Mouse (Mus musculus) ES-E14 (cell line): ENCODE data around the gene Ccdc43. TPM values are rescaled to one million over a fixed set of nuclear protein-coding genes. Genes with fewer than 3 reads are reported as not detected.

Experiments used
- DNase-seq: peaks from one replicate; pipeline ENCODE4 v3.0.0-alpha.2; 2013; ENCODE audit warnings: low read depth, low spot score
- H3K27ac ChIP-seq: 2 replicates; pipeline ENCODE4 v1.5.1; 2012; ENCODE audit warnings: low read depth, mild to moderate bottlenecking, low read length, moderate library complexity, mixed read lengths; ENCODE audit not compliant: poor library complexity, insufficient read depth, severe bottlenecking
- H3K36me3 ChIP-seq: 2 replicates; pipeline ENCODE4 v1.6.1; 2012; ENCODE audit warnings: mild to moderate bottlenecking, low read length, moderate library complexity, mixed read lengths; ENCODE audit not compliant: control insufficient read depth, poor library complexity, insufficient read depth, severe bottlenecking
- H3K4me1 ChIP-seq, 2 experiments: fragments of 150-350 bp in 1 of 2; sonication (generic) in 1 of 2; 2 replicates each; pipeline ENCODE4 v1.6.1; 2012; ENCODE audit warnings: low read length in 2 of 2, mild to moderate bottlenecking in 1 of 2, mixed read lengths in 1 of 2; ENCODE audit not compliant: control insufficient read depth in 2 of 2, insufficient read depth in 2 of 2, poor library complexity in 1 of 2
- H3K4me3 ChIP-seq, 2 experiments: fragments of 150-350 bp in 1 of 2; sonication (generic) in 1 of 2; 2 replicates each; pipeline ENCODE4 v1.5.1; 2012; ENCODE audit warnings: low read length in 2 of 2, low read depth in 1 of 2, mild to moderate bottlenecking in 1 of 2, mixed read lengths in 1 of 2; ENCODE audit not compliant: insufficient read depth in 1 of 2, poor library complexity in 1 of 2, severe bottlenecking in 1 of 2
- H3K9ac ChIP-seq: 2 replicates; pipeline ENCODE4 v1.6.1; 2012; ENCODE audit warnings: low read depth, mild to moderate bottlenecking, low read length, mixed read lengths; ENCODE audit not compliant: poor library complexity, insufficient read depth, severe bottlenecking
- H3K9me3 ChIP-seq: fragments of 150-350 bp; sonication (generic); 2 replicates; pipeline ENCODE4 v1.6.1; 2012; ENCODE audit warnings: low read depth, mild to moderate bottlenecking, low read length; ENCODE audit not compliant: control insufficient read depth, insufficient read depth
- CHD2 ChIP-seq: IDR thresholded peaks from 2 replicates; pipeline ENCODE4 v1.6.1; 2014; ENCODE audit warnings: mild to moderate bottlenecking, low read depth, low read length, inconsistent platforms
- HCFC1 ChIP-seq: IDR thresholded peaks from 2 replicates; pipeline ENCODE4 v1.6.1; 2012; ENCODE audit warnings: low read length, inconsistent platforms, borderline replicate concordance; ENCODE audit not compliant: insufficient read depth
- MAFK ChIP-seq: IDR thresholded peaks from 2 replicates; pipeline ENCODE4 v1.6.1; 2014; ENCODE audit warnings: mild to moderate bottlenecking, low read depth, low read length, inconsistent platforms; ENCODE audit not compliant: insufficient read depth
- ZC3H11A ChIP-seq: IDR thresholded peaks from 2 replicates; pipeline ENCODE4 v1.6.1; 2012; ENCODE audit warnings: low read depth, mild to moderate bottlenecking, inconsistent platforms, low read length, borderline replicate concordance
- ZNF384 ChIP-seq: IDR thresholded peaks from 2 replicates; pipeline ENCODE4 v1.6.1; 2012; ENCODE audit warnings: low read depth, low read length, inconsistent platforms
- in situ Hi-C, 2 experiments: fragments of 600-800 bp; cut with MboI; formaldehyde crosslinking; loops; one replicate each; pipeline ENCODE4 v1.15.1; 2025; ENCODE audit warnings: low sequenced_read_pairs in 2 of 2, inconsistent platforms in 1 of 2; ENCODE audit not compliant: unreplicated experiment in 2 of 2
- total RNA-seq: library from RNA; depleted of rRNA; stranded (reverse); fragments of 300-350 nt; gene quantifications from 2 replicates; pipeline ENCODE4 v1.2.3, GENCODE M21; 2012

Gene Ccdc43
- total RNA-seq, 1 experiment = 53.7 TPM

DNA sequence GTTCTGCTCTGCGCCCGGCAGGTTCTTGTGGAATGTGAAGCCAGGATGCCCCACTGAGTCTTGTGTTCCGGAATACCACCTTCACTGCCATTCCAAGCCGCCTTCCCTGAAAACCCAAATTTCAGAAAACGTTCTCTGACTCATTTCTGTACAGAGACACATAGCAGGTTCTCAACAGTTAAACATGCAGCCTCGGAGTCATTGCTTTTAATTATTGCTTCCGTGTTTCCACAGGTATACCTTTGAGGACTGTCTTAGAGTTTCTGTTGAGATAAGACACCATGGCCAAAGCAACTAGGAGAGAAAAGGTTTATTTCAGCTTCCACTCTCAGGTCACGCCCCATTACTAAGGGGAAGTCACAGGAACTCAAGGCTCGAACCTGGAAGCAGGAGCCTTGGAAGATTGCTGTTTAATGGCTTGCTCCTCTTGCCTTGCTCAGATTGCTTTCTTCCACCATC lies 465 bp upstream of the Ccdc43 start:
- Histone ChIP-seq H3K27ac (no peak overlapping the region), H3K9ac (peak overlapping the region; percentile 91), H3K36me3 (no peaks in the 10 kb centered on the region; the same call in 1 of the 2 replicates), H3K4me1 (no peaks in the 10 kb centered on the region; a peak in 1 of 4 replicates), H3K4me3 (peak overlapping the region; percentile 93 to 96), H3K9me3 (no peaks in the 10 kb centered on the region)
- TF ChIP-seq ZNF384 (no peak), HCFC1 (no peak), CHD2 (no peak), MAFK (no peak), ZC3H11A (no peak)
- DNase-seq = no peak
- in situ Hi-C loops = no loop called here

DNA sequence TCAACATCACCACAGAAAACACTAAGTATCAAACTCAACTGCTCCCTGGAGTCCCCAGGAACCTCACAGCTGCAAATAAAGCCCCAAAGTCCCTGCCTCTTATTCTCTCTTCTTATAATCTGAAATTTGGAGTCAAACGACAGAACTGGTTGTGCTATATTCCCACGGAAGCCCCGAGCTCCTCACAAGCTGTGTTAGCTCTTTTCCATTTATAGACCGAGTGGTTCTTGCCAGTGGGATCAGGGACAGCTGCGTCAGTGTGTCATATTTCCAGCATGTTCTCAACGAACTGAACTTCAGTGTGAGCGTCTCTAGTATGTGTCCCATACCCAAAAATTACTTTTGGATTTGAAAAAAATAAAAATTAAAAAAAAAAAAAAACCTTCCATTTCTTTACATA lies 2.3 kb downstream of the Ccdc43 start:
- peaks cover 4% of the 10 kb centered on the region for H3K36me3 ChIP-seq
- no peak for DNase-seq
- H3K9me3 ChIP-seq = no peaks in the 10 kb centered on the region
- H3K4me1 ChIP-seq = no peaks in the 10 kb centered on the region; a peak in 1 of 4 replicates
- in situ Hi-C loops = no loop called here
- TF ChIP-seq ZC3H11A (no peak), CHD2 (no peak), ZNF384 (no peak), MAFK (no peak)
- no peak overlapping the region for H3K4me3 ChIP-seq
- no peak overlapping the region for H3K9ac ChIP-seq
- no peak overlapping the region for H3K27ac ChIP-seq

DNA sequence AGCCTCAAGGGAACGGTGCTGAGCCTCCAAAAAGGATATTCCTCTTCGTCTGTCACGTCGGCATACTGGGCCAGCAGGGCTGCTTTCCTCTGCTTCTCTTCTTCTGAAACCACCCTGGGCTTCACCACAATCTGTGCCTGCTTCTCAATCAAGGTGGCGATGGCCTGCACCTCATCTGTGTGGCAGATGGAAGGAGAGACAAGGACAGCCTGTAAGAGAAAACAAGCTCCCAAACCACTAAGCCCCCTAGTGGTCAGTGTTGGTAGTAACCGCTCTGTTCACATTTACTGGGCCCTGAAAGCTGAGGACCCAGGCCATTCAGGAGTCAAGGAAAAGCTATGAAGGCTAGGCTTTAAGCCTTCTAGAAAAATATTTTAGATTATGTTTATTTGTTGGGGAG lies 7.4 kb downstream of the Ccdc43 start:
- no peaks in the 10 kb centered on the region for H3K9me3 ChIP-seq
- H3K4me3 ChIP-seq = no peak overlapping the region
- peak; percentile 72 for DNase-seq
- peaks cover 21% of the 10 kb centered on the region for H3K36me3 ChIP-seq
- no peak overlapping the region for H3K27ac ChIP-seq
- no peaks in the 10 kb centered on the region; a peak in 2 of 4 replicates for H3K4me1 ChIP-seq
- TF ChIP-seq ZC3H11A = 0 out of 2 replicates have a peak, but pooled peaks have one; percentile 14
- TF ChIP-seq ZNF384 = no peak
- in situ Hi-C loops = no loop called here
- H3K9ac ChIP-seq = no peak overlapping the region

DNA sequence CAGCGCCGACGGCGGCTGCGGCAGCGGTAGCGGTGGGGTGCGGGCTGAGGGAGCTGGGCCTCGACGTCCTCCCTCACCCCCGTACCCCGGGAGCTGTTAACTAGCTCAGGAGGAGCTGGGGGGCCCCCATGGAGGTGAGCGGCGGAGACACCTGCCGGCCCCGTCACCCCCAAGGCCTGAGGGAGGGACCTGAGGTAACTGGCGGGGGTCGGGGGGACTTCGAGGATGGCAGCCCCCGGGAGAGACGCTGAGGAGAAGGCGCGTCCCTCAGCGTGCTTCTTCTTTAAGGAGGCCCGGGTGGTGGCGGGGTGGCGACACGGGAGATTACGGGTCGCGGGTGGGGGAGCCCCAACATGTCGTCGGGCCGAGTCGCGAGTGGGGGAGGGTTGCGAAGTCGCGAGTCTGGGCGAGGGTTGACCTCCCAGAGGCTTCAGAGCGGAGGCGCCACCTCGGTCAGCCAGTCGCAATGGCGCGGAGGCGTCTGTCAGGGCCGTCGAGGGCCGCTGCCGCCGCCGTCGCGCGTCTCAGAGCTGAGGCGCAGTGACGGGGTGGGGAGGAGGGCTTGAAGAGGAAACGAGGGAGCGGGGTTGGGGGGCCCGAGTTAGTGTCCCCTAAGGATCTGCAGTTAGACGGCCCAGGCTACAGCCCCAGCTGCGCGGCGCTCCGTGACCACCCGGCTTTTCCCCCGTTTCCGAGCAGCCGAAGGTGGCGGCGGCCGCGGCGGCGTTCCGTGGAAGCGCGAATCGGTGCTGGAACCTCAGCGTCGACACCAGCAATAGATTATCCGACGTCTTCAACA lies 31.7 kb downstream of the Ccdc43 start:
- Histone ChIP-seq H3K9me3 (no peaks in the 10 kb centered on the region), H3K27ac (no peak overlapping the region), H3K36me3 (no peaks in the 10 kb centered on the region), H3K4me1 (peaks cover 0 to 2% of the 10 kb centered on the region in 2 experiments; a peak in 1 of 4 replicates), H3K9ac (peak overlapping the region; percentile 54), H3K4me3 (peak overlapping the region; percentile 54 to 61)
- peak; percentile 12 for DNase-seq
- TF ChIP-seq HCFC1 (no peak), ZNF384 (no peak), MAFK (no peak), ZC3H11A (no peak), CHD2 (no peak)
- in situ Hi-C loops = no loop called here
